Mouse (Mus musculus): Measurements from ENCODE around the gene Zdhhc12.
"Not testable (repeated sequence)": the region's sequence is repeated elsewhere in the genome, so short reads cannot be mapped to it uniquely, and the experiment has no call there.

Gene Zdhhc12

GRCm38 (mm10) chr2:30093471-30094207, at the start of gene Zdhhc12:
Zdhhc12 (minus strand) TSS chr2:30093648.
- DNase-seq (ENCODE audit: low spot score), result peak; percentile 86

- DNase-seq (ENCODE audit: low spot score), result not testable (repeated sequence)
Observed at GRCm38 (mm10) chr2:30140021-30140420, 46.6 kb upstream of the Zdhhc12 start.

GRCm38 (mm10) chr2:30136458-30136857, 43.0 kb upstream of the Zdhhc12 start:
- no peak for DNase-seq (ENCODE audit: low spot score)

GRCm38 (mm10) chr2:30134928-30135620, 41.6 kb upstream of the Zdhhc12 start:
- DNase-seq (ENCODE audit: low spot score), result no peak

GRCm38 (mm10) chr2:30134378-30134711, 40.9 kb upstream of the Zdhhc12 start:
- DNase-seq (ENCODE audit: low spot score), result no peak

- DNase-seq (ENCODE audit: low spot score), result peak; percentile 97
Observed at GRCm38 (mm10) chr2:30133613-30134377, 40.3 kb upstream of the Zdhhc12 start, which contains the start of gene Tbc1d13. Tbc1d13 (plus strand) TSS chr2:30133746.

GRCm38 (mm10) chr2:30132801-30133612, 39.6 kb upstream of the Zdhhc12 start:
- DNase-seq (ENCODE audit: low spot score), result peak; percentile 31

GRCm38 (mm10) chr2:30131240-30131639, 37.8 kb upstream of the Zdhhc12 start:
- not testable (repeated sequence) for DNase-seq (ENCODE audit: low spot score)

GRCm38 (mm10) chr2:30130156-30130555, 36.7 kb upstream of the Zdhhc12 start:
- no peak for DNase-seq (ENCODE audit: low spot score)

- DNase-seq (ENCODE audit: low spot score), result no peak
Observed at GRCm38 (mm10) chr2:30128789-30129188, 35.3 kb upstream of the Zdhhc12 start.

GRCm38 (mm10) chr2:30124472-30125274, 31.2 kb upstream of the Zdhhc12 start, which contains the start of gene Zer1:
Zer1 (minus strand) TSS chr2:30124585.
- DNase-seq (ENCODE audit: low spot score), result peak; percentile 94

GRCm38 (mm10) chr2:30123729-30124471, 30.5 kb upstream of the Zdhhc12 start:
- no peak for DNase-seq (ENCODE audit: low spot score)

GRCm38 (mm10) chr2:30122766-30123165, 29.3 kb upstream of the Zdhhc12 start:
- no peak for DNase-seq (ENCODE audit: low spot score)

GRCm38 (mm10) chr2:30120269-30120668, 26.8 kb upstream of the Zdhhc12 start:
- DNase-seq (ENCODE audit: low spot score), result no peak

GRCm38 (mm10) chr2:30119641-30120051, 26.2 kb upstream of the Zdhhc12 start:
- no peak for DNase-seq (ENCODE audit: low spot score)

GRCm38 (mm10) chr2:30112564-30112963, 19.1 kb upstream of the Zdhhc12 start:
- no peak for DNase-seq (ENCODE audit: low spot score)

- DNase-seq (ENCODE audit: low spot score), result no peak
Observed at GRCm38 (mm10) chr2:30111500-30111899, 18.1 kb upstream of the Zdhhc12 start.

- no peak for DNase-seq (ENCODE audit: low spot score)
Observed at GRCm38 (mm10) chr2:30108260-30108659, 14.8 kb upstream of the Zdhhc12 start.

GRCm38 (mm10) chr2:30107646-30108045, 14.2 kb upstream of the Zdhhc12 start:
- no peak for DNase-seq (ENCODE audit: low spot score)

GRCm38 (mm10) chr2:30106364-30106763, 12.9 kb upstream of the Zdhhc12 start:
- DNase-seq (ENCODE audit: low spot score), result peak; percentile 42
